Mouse (Mus musculus): ENCODE measurements around the gene Tpd52l1. TPM values are rescaled to one million over a fixed set of nuclear protein-coding genes. Genes with fewer than 3 reads are reported as not detected.
"Not testable (repeated sequence)": the region's sequence is repeated elsewhere in the genome, so short reads cannot be mapped to it uniquely, and the experiment has no call there.

Tpd52l1 gene
- polyA plus RNA-seq, 1 experiment from 2014 or later: 19.3 TPM

DNA sequence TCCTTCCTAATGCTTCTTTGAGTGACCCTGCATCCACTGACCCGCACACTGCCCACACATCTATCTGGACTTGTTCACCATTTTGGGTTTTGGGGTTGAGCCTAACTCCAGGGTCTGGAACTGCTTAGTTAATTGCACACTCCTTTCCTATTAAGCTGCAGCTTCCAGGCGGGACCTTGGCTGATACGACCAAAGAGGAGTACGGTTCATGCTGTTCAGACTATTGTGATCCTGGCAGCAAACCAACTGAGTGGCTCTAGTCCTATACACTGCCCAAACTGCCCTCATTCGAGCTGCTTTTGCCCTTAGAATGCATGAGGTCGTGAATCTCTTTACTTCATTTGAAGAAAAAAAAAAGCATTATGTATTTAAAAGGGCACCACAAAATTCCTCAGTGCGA, 1.6 kb downstream of the Tpd52l1 start:
- WGBS (ENCODE audit: insufficient replicate concordance): 79% methylated on average over 7 of the region's 7 CpGs
- no peaks in the 10 kb centered on the region for H3K36me3 ChIP-seq (ENCODE audit: control insufficient read depth, insufficient read depth, low read length)
- no peak overlapping the region for H3K9ac ChIP-seq (ENCODE audit: low read depth, low read length)
- no peaks in the 10 kb centered on the region for H3K27me3 ChIP-seq (ENCODE audit: control insufficient read depth, insufficient read depth, low read length)
- H3K27ac ChIP-seq (ENCODE audit: low read depth, low read length): no peak overlapping the region
- H3K9me3 ChIP-seq (replicated peaks; ENCODE audit: control insufficient read depth, low read length): no peaks in the 10 kb centered on the region
- H3K4me3 ChIP-seq (ENCODE audit: low read depth, low read length): no peak overlapping the region
- ATAC-seq (replicated peaks; ENCODE audit: insufficient number of reproducible peaks, low FRiP score, low TSS enrichment): no peak
- no peaks in the 10 kb centered on the region for H3K4me1 ChIP-seq (ENCODE audit: control insufficient read depth, insufficient read depth, low read length)
- H3K4me2 ChIP-seq: no peak overlapping the region

DNA sequence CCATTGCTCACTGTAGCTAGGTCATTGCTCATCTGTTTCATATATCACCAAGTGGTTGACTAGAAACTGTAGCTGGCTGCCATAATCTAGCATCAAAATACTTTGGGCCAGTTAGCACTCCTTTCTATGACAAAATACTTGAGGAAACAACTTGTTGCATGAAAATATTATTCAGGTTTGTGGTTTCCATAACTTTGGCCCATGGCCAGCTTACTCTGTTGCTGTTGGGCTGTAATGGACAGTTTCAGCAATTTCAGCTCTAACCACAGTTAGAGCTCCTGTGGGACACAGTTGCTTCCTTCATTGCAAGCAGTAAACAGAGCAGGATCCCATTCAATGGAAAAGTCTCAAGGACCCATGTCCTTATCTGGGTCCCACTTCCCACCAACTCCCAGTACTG, 4.3 kb downstream of the Tpd52l1 start:
- no peak overlapping the region for H3K27ac ChIP-seq (ENCODE audit: low read depth, low read length)
- H3K4me3 ChIP-seq (ENCODE audit: low read depth, low read length): no peak overlapping the region
- H3K36me3 ChIP-seq (ENCODE audit: control insufficient read depth, insufficient read depth, low read length): no peaks in the 10 kb centered on the region
- H3K27me3 ChIP-seq (ENCODE audit: control insufficient read depth, insufficient read depth, low read length): no peaks in the 10 kb centered on the region
- H3K9ac ChIP-seq (ENCODE audit: low read depth, low read length): no peak overlapping the region
- H3K9me3 ChIP-seq (replicated peaks; ENCODE audit: control insufficient read depth, low read length): no peaks in the 10 kb centered on the region
- no peak for ATAC-seq (replicated peaks; ENCODE audit: insufficient number of reproducible peaks, low FRiP score, low TSS enrichment)
- H3K4me2 ChIP-seq: no peak overlapping the region
- no peaks in the 10 kb centered on the region for H3K4me1 ChIP-seq (ENCODE audit: control insufficient read depth, insufficient read depth, low read length)

DNA sequence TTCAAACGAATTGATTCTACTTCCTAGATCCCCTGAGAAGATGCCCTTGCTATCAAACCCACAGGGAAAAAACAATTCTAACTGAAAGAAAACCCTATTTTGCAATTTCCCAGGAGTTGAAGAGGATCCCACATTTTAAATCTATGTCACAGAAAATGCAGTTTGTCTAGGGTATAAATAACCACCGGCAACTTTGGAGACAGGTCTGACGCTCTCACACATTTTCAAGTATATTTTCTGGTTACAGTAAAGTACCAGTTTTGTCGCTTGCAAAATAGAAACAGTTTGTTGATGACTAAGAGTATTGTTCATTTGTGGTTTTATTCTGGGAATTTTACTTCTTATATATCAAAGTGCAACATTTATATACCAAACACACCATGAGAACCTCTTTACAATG, 9.7 kb downstream of the Tpd52l1 start:
- H3K9me3 ChIP-seq (replicated peaks; ENCODE audit: control insufficient read depth, low read length): no peaks in the 10 kb centered on the region
- no peaks in the 10 kb centered on the region for H3K36me3 ChIP-seq (ENCODE audit: control insufficient read depth, insufficient read depth, low read length)
- H3K27ac ChIP-seq (ENCODE audit: low read depth, low read length): no peak overlapping the region
- H3K4me1 ChIP-seq (ENCODE audit: control insufficient read depth, insufficient read depth, low read length): no peaks in the 10 kb centered on the region
- H3K4me3 ChIP-seq (ENCODE audit: low read depth, low read length): no peak overlapping the region
- H3K4me2 ChIP-seq: no peak overlapping the region
- WGBS (ENCODE audit: insufficient replicate concordance): 74% methylated on average over 4 of the region's 4 CpGs
- H3K27me3 ChIP-seq (ENCODE audit: control insufficient read depth, insufficient read depth, low read length): no peaks in the 10 kb centered on the region
- H3K9ac ChIP-seq (ENCODE audit: low read depth, low read length): no peak overlapping the region
- no peak for ATAC-seq (replicated peaks; ENCODE audit: insufficient number of reproducible peaks, low FRiP score, low TSS enrichment)

DNA sequence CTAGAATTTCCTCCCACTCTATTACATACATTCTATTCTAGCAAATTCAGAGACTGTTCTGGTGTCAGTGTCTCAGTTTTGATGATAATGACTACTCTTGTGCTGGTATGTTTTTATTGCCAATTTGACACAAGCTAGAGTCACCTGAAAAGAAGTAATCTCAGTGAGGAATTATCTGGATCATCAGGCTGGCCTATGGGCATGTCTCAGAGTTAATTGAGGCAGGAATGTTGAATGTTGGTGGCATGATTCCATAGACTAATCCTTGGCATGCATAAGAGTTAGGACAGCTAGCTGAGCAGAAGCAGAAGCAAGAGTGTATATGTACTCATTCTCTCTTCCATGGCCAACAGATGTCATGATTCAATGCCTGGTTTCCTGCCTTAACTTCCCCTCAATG, 27.8 kb downstream of the Tpd52l1 start:
- Histone ChIP-seq H3K27me3 (ENCODE audit: control insufficient read depth, insufficient read depth, low read length) (no peaks in the 10 kb centered on the region), H3K4me3 (ENCODE audit: low read depth, low read length) (no peak overlapping the region), H3K36me3 (ENCODE audit: control insufficient read depth, insufficient read depth, low read length) (no peaks in the 10 kb centered on the region), H3K4me1 (ENCODE audit: control insufficient read depth, insufficient read depth, low read length) (0 out of 2 replicates have a peak, but pooled peaks cover 3% of the 10 kb centered on the region), H3K9ac (ENCODE audit: low read depth, low read length) (no peak overlapping the region), H3K4me2 (no peak overlapping the region), H3K9me3 (replicated peaks; ENCODE audit: control insufficient read depth, low read length) (no peaks in the 10 kb centered on the region), H3K27ac (ENCODE audit: low read depth, low read length) (no peak overlapping the region)
- no peak for ATAC-seq (replicated peaks; ENCODE audit: insufficient number of reproducible peaks, low FRiP score, low TSS enrichment)

DNA sequence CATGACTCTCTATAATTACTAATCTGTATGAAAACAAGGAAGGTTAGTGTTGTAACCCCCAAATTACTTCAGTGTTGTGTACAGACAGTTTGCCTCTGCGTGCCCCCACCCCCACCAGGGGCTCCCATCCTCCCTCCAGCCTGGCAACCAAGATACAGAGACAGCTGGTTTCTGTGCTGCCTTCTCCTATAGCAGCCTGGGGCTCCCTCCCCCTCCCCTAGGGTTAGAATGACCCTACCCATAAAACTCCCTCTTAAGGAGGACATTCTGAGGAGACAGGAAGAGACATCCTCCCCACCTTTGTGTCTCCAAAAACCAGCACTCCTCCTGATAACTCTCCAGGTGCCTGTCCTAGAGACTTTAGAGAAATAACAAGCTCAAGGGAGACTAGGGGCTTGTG, 52.8 kb downstream of the Tpd52l1 start:
- Histone ChIP-seq H3K27ac (ENCODE audit: low read depth, low read length) (no peak overlapping the region), H3K9ac (ENCODE audit: low read depth, low read length) (no peak overlapping the region), H3K9me3 (replicated peaks; ENCODE audit: control insufficient read depth, low read length) (no peaks in the 10 kb centered on the region), H3K36me3 (ENCODE audit: control insufficient read depth, insufficient read depth, low read length) (no peaks in the 10 kb centered on the region), H3K4me2 (no peak overlapping the region), H3K27me3 (ENCODE audit: control insufficient read depth, insufficient read depth, low read length) (no peaks in the 10 kb centered on the region), H3K4me3 (ENCODE audit: low read depth, low read length) (no peak overlapping the region), H3K4me1 (ENCODE audit: control insufficient read depth, insufficient read depth, low read length) (peaks cover 2% of the 10 kb centered on the region; the same call in 1 of the 2 replicates)
- ATAC-seq (replicated peaks; ENCODE audit: insufficient number of reproducible peaks, low FRiP score, low TSS enrichment): no peak
- 48% methylated on average over 1 of the region's 1 CpGs for WGBS (ENCODE audit: insufficient replicate concordance)

DNA sequence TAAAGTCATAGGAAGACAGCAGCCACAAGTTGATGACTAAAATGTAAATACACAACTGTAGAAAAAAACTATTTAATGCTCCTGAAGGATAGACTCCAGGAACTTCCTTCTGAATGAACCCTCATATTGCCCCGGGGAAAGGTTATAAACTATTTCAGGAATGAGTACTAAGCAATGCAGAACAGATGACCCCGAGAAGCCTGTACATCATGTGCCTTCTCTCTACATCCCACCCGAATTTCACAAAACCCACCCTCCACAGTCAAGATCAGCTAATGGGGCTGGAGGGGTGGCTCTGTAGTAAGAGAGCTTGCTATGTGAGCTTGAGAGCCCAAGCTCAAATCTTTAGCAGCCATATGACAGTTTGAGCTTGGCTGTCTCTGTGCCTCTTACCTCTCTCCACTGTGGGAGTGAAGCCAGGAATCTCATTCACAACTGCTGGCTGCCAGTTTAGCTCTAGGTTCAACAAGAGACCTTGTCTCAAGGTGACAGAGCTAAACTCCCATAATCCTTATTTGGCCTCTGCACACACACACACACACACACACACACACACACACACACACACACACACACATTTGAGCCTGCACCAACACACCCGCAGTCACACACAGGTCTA, 54.9 kb downstream of the Tpd52l1 start:
- no peak overlapping the region for H3K4me2 ChIP-seq
- no peak overlapping the region for H3K9ac ChIP-seq (ENCODE audit: low read depth, low read length)
- H3K36me3 ChIP-seq (ENCODE audit: control insufficient read depth, insufficient read depth, low read length): no peaks in the 10 kb centered on the region
- no peak overlapping the region for H3K4me3 ChIP-seq (ENCODE audit: low read depth, low read length)
- H3K27ac ChIP-seq (ENCODE audit: low read depth, low read length): no peak overlapping the region
- no peak for ATAC-seq (replicated peaks; ENCODE audit: insufficient number of reproducible peaks, low FRiP score, low TSS enrichment)
- H3K27me3 ChIP-seq (ENCODE audit: control insufficient read depth, insufficient read depth, low read length): no peaks in the 10 kb centered on the region
- 65% methylated on average over 4 of the region's 4 CpGs for WGBS (ENCODE audit: insufficient replicate concordance)
- no peaks in the 10 kb centered on the region for H3K9me3 ChIP-seq (replicated peaks; ENCODE audit: control insufficient read depth, low read length)
- H3K4me1 ChIP-seq (ENCODE audit: control insufficient read depth, insufficient read depth, low read length): peaks cover 2% of the 10 kb centered on the region; the same call in 1 of the 2 replicates

DNA sequence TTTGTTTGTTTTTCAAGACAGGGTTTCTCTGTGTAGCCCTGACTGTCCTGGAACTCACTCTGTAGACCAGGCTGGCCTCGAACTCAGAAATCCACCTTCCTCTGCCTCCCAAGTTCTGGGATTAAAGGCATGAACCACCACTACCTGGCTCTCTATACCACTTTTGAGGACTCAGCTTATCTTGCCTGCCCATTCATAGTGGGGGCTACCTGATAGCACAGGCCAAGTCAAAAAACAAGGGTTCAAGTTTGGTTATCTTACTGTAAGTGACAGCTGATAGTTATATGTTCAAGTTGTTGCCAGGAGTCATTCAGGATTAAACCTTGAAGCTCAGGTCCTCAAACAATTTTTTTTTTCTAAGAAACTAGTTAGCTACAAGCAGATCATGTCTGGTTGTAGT, 57.2 kb downstream of the Tpd52l1 start:
- not testable (repeated sequence) for H3K4me2 ChIP-seq; H3K9me3 ChIP-seq (replicated peaks; ENCODE audit: control insufficient read depth, low read length); H3K27ac ChIP-seq (ENCODE audit: low read depth, low read length); ATAC-seq (replicated peaks; ENCODE audit: insufficient number of reproducible peaks, low FRiP score, low TSS enrichment); H3K27me3 ChIP-seq (ENCODE audit: control insufficient read depth, insufficient read depth, low read length); H3K36me3 ChIP-seq (ENCODE audit: control insufficient read depth, insufficient read depth, low read length); H3K4me3 ChIP-seq (ENCODE audit: low read depth, low read length); H3K4me1 ChIP-seq (ENCODE audit: control insufficient read depth, insufficient read depth, low read length); H3K9ac ChIP-seq (ENCODE audit: low read depth, low read length)
- 86% methylated on average over 1 of the region's 1 CpGs for WGBS (ENCODE audit: insufficient replicate concordance)

DNA sequence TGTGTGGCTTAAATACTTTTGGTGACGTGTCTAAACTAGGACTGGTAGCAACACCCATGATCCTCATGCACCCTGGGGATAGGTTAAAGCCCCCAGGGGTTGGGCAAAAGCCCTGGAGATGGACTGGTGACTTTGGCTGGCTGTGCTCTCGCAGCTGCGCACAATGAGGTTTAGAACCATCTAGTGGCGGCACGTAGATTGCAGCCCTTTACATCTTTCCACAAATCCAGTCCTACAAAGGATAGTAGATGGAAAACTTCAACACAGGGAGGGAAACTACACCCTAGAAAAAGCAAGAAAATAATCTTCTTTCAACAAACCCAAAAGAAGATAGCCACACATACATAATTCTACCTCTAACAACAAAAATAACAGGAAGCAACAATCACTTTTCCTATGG, 75.6 kb downstream of the Tpd52l1 start:
- H3K9me3 ChIP-seq (replicated peaks; ENCODE audit: control insufficient read depth, low read length); H3K27ac ChIP-seq (ENCODE audit: low read depth, low read length); H3K4me3 ChIP-seq (ENCODE audit: low read depth, low read length); H3K36me3 ChIP-seq (ENCODE audit: control insufficient read depth, insufficient read depth, low read length); H3K4me2 ChIP-seq; ATAC-seq (replicated peaks; ENCODE audit: insufficient number of reproducible peaks, low FRiP score, low TSS enrichment); H3K9ac ChIP-seq (ENCODE audit: low read depth, low read length); H3K4me1 ChIP-seq (ENCODE audit: control insufficient read depth, insufficient read depth, low read length); H3K27me3 ChIP-seq (ENCODE audit: control insufficient read depth, insufficient read depth, low read length): not testable (repeated sequence)
- WGBS (ENCODE audit: insufficient replicate concordance): 18% methylated on average over 4 of the region's 5 CpGs

DNA sequence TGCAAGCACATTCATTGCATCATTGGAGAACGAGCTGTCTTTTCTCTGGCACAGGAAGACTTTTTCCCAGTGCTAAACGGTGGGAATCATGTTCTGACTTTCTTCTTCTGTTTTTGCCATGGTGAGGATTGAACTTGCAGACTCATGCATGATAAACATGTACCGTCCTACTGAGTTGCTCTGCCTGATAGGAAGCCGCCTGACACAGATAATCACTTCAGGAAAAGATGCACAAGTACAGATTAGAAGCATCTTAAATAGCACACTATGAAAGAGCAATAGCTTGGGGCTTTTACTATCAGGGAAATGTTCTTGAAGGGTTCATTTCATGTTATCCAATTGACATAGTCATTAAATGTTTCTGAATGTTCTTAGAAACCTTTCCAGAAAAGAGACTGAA, 86.0 kb downstream of the Tpd52l1 start:
- H3K36me3 ChIP-seq (ENCODE audit: control insufficient read depth, insufficient read depth, low read length): no peaks in the 10 kb centered on the region
- H3K4me1 ChIP-seq (ENCODE audit: control insufficient read depth, insufficient read depth, low read length): no peaks in the 10 kb centered on the region
- 59% methylated on average over 4 of the region's 4 CpGs for WGBS (ENCODE audit: insufficient replicate concordance)
- no peak overlapping the region for H3K4me2 ChIP-seq
- no peak for ATAC-seq (replicated peaks; ENCODE audit: insufficient number of reproducible peaks, low FRiP score, low TSS enrichment)
- H3K9me3 ChIP-seq (replicated peaks; ENCODE audit: control insufficient read depth, low read length): no peaks in the 10 kb centered on the region
- no peak overlapping the region for H3K27ac ChIP-seq (ENCODE audit: low read depth, low read length)
- no peak overlapping the region for H3K9ac ChIP-seq (ENCODE audit: low read depth, low read length)
- H3K27me3 ChIP-seq (ENCODE audit: control insufficient read depth, insufficient read depth, low read length): no peaks in the 10 kb centered on the region
- H3K4me3 ChIP-seq (ENCODE audit: low read depth, low read length): no peak overlapping the region
